In genomic region chr11:59809071-59809669, GRCm38 (mm10) we compare ENCODE assay signal across 8 mouse cellular contexts. TPM values are rescaled to one million over a fixed set of nuclear protein-coding genes. Genes with fewer than 3 reads are reported as not detected.
DNase-seq lines count a peak whose midpoint lies in the region; ATAC-seq lines count a peak whose summit lies in the region.

No protein-coding gene starts in this region.

- H3K9ac ChIP-seq in heart, embryonic 15.5 days, result peak overlapping the region; percentile 97

- no peaks in the 10 kb centered on the region for H3K27me3 ChIP-seq in heart, embryonic 15.5 days

- ATAC-seq in common myeloid progenitor, adult 5-6 weeks (replicated peaks; ENCODE audit: low read depth, poor library complexity, severe bottlenecking), result peak; percentile 67
- ATAC-seq in heart, embryonic 15.5 days (replicated peaks; ENCODE audit: insufficient number of reproducible peaks, insufficient read depth, low FRiP score, low read depth), result peak; percentile 78
- ATAC-seq in megakaryocyte-erythroid progenitor cell, adult 5-6 weeks (replicated peaks; ENCODE audit: low FRiP score, low TSS enrichment, poor library complexity, severe bottlenecking), result peak; percentile 83
- no peak for ATAC-seq in cerebellum, adult (ENCODE audit: insufficient number of reproducible peaks, low FRiP score, low TSS enrichment)

- peak overlapping the region; percentile 75 for H3K4me2 ChIP-seq in heart, embryonic 15.5 days

- H3K36me3 ChIP-seq in heart, embryonic 15.5 days, result peaks cover 29% of the 10 kb centered on the region

- peak; percentile 28 for DNase-seq in thymus, postnatal 0 days (ENCODE audit: low spot score)
- DNase-seq in thymus, postnatal 10 days (ENCODE audit: low spot score in 2 of 2), result no peak
- peak; percentile 53 to 77 for DNase-seq in kidney, postnatal 36 days
- DNase-seq in urinary bladder, adult 18-20 months (ENCODE audit: low spot score in 2 of 2), result no peak

- peaks cover 16% of the 10 kb centered on the region for H3K4me1 ChIP-seq in heart, embryonic 15.5 days (replicated peaks)

- H3K9me3 ChIP-seq in heart, embryonic 15.5 days (replicated peaks), result no peaks in the 10 kb centered on the region

- H3K4me3 ChIP-seq in heart, embryonic 15.5 days, result peak overlapping the region; percentile 79

- H3K27ac ChIP-seq in heart, embryonic 15.5 days, result peak overlapping the region; percentile 99

- WGBS in heart, embryonic 15.5 days, result under 1% methylated on average over 15 of the region's 15 CpGs

RNA-seq across cellular contexts. Expression of gene Flcn, which starts 0.6 kb away (rescaled TPM):
- polyA plus RNA-seq in thymus, postnatal 0 days (2015; fragmentation: Nextera tagmentation; extraction: Ambion mirVana), result 31.4 and 32.2 TPM in 2 replicates
- 18.0 and 18.4 TPM in 2 replicates for total RNA-seq in common myeloid progenitor, adult 5-6 weeks (2017)
- 32.6 and 36.9 TPM in 2 replicates for polyA plus RNA-seq in heart, embryonic 15.5 days (2015; fragmentation: Nextera tagmentation; extraction: Ambion mirVana)
- 25.4 and 31.1 TPM in 2 replicates for total RNA-seq in megakaryocyte-erythroid progenitor cell, adult 5-6 weeks (2014; fragmentation: Nextera tagmentation)
- 17.0 and 21.1 TPM in 2 replicates for total RNA-seq in megakaryocyte-erythroid progenitor cell, adult 5-6 weeks (2017)

RNA-seq across cellular contexts. Expression of gene Pld6, which starts 21.7 kb away (rescaled TPM):
- 1.4 and 1.6 TPM in 2 replicates for polyA plus RNA-seq in thymus, postnatal 0 days (2015; fragmentation: Nextera tagmentation; extraction: Ambion mirVana)
- 2.6 and 3.2 TPM in 2 replicates for total RNA-seq in common myeloid progenitor, adult 5-6 weeks (2017)
- 3.4 and 4.9 TPM in 2 replicates for polyA plus RNA-seq in heart, embryonic 15.5 days (2015; fragmentation: Nextera tagmentation; extraction: Ambion mirVana)
- total RNA-seq in megakaryocyte-erythroid progenitor cell, adult 5-6 weeks (2014; fragmentation: Nextera tagmentation), result 2.6 and 2.8 TPM in 2 replicates
- total RNA-seq in megakaryocyte-erythroid progenitor cell, adult 5-6 weeks (2017), result 1.4 and 2.1 TPM in 2 replicates

RNA-seq across cellular contexts. Expression of gene Nt5m, which starts 30.1 kb away (rescaled TPM):
- polyA plus RNA-seq in thymus, postnatal 0 days (2015; fragmentation: Nextera tagmentation; extraction: Ambion mirVana), result 31.2 and 33.2 TPM in 2 replicates
- 17.2 and 20.0 TPM in 2 replicates for total RNA-seq in common myeloid progenitor, adult 5-6 weeks (2017)
- 35.0 and 38.2 TPM in 2 replicates for polyA plus RNA-seq in heart, embryonic 15.5 days (2015; fragmentation: Nextera tagmentation; extraction: Ambion mirVana)
- 19.6 and 21.9 TPM in 2 replicates for total RNA-seq in megakaryocyte-erythroid progenitor cell, adult 5-6 weeks (2014; fragmentation: Nextera tagmentation)
- total RNA-seq in megakaryocyte-erythroid progenitor cell, adult 5-6 weeks (2017), result 16.6 and 26.9 TPM in 2 replicates

RNA-seq across cellular contexts. Expression of gene Cops3, which starts 30.5 kb away (rescaled TPM):
- 195 and 198 TPM in 2 replicates for polyA plus RNA-seq in thymus, postnatal 0 days (2015; fragmentation: Nextera tagmentation; extraction: Ambion mirVana)
- 202 and 227 TPM in 2 replicates for total RNA-seq in common myeloid progenitor, adult 5-6 weeks (2017)
- 135 and 160 TPM in 2 replicates for polyA plus RNA-seq in heart, embryonic 15.5 days (2015; fragmentation: Nextera tagmentation; extraction: Ambion mirVana)
- total RNA-seq in megakaryocyte-erythroid progenitor cell, adult 5-6 weeks (2014; fragmentation: Nextera tagmentation), result 171 and 212 TPM in 2 replicates
- total RNA-seq in megakaryocyte-erythroid progenitor cell, adult 5-6 weeks (2017), result 224 and 228 TPM in 2 replicates

Comparison
In these comparisons a context has a peak if more than half of its experiments do, and no peak if none do; other contexts are left out.
1. DNase-seq: peak in thymus, postnatal 0 days (single experiment) and kidney, postnatal 36 days (2 of 2); none in thymus, postnatal 10 days (0 of 2) and urinary bladder, adult 18-20 months (0 of 2).